Mouse (Mus musculus): ENCODE results near the gene Lin28b. TPM values are rescaled to one million over a fixed set of nuclear protein-coding genes. Genes with fewer than 3 reads are reported as not detected.
A peak's percentile ranks its signal among the peaks of the same experiment; 100 is the strongest.
"Not testable (repeated sequence)": the region's sequence is repeated elsewhere in the genome, so short reads cannot be mapped to it uniquely, and the experiment has no call there.

Lin28b gene
- total RNA-seq, 4 experiments from 2014 or later = 0.17 to 0.31 (median 0.26) TPM

DNA sequence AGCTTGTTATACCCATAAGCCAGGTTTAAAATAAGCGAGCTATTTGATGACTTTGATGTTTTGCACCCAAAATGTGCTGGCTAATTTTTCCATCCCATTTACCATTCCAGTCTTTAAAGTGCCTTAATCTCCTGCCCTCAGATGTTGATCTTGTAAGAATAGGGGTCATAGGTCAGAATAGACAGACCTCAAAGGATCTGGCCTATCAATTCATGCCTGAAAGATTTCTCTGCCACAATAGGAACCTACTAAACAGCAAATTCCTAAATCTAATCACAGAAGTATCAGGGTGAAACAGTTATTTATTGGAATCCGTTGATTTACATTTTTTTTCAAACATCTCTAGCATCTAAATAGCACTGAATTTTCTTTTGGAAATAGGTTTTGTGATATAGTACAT is 74.5 kb downstream of the Lin28b start:
- no peak for DNase-seq (ENCODE audit: low spot score)

DNA sequence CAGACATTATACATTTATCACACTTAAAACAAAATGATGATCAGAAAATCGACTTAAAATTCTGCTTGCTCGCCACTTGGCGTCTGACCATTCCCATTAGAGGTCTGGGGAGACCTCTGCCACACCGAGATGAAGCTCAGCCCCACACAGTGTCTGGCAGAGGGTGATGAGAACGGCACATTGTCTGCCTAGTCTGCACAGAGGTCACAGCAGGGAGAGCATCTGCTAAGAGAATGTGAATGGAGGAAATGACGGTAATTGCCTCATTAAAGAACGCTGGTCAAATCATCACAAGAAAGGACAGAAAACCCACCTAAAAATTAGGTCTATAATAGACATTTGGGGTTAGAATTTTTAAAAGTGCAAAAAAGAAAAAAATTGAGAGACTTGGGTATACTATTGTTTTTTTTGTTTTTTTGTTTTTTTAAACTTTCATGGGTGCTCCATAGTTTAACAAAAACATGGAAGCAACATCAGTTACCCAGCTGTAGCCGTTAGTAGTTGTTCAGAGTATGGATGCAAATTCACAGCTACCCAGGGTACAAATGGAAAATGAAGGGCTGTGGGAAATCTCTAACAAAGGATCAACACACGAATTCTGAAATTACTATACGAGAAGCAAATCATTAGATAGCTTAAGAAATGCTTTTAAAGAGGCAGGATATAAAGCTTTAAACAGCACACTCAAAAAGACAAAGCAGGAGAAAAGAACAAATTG is 75.4 kb downstream of the Lin28b start:
- no peak for DNase-seq (ENCODE audit: low spot score)

DNA sequence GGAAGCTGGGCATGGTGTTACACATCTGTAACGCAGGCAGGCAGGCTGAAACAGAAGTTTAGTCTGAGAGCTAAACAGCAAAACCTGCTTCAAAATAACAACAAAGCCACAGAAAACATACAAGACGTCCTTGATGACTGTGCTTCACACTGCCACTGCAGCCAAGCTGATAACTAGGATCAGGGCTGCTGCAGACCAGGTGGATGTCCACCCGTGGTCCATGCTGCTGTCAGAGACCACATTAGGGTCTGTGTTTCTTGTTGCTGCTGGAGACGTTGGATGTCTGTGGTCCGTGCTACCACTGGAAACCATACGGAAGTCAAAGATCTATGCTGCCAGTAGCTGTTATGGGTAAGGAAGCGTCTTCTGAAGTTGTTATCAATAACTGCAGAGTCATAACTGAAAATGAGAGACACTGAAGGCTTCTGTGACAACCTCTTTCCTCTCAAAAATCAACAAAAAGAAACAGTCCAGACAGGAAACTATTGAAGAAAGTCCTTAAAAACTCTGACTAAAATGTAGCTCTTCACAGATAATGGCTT is 86.4 kb downstream of the Lin28b start:
- no peak for DNase-seq (ENCODE audit: low spot score)

DNA sequence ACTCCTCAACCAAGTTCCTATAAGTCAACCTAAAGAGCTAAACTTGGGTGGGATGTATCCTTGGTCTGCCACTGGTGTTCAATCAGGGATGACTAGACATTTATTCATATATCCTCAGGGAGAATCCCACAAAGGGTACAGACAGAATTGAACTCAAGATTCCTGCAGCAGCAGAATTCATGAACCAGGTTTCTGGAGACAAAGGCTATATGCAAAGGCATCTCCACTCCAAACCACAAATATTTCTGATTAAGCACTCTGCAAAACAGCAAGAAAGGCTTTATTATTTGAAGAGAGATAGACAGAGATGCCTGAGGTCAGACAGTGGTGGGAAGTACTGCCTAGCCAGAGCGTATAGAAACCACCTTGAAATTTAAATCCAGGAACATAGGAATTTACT is 88.0 kb downstream of the Lin28b start:
- no peak for DNase-seq (ENCODE audit: low spot score)

DNA sequence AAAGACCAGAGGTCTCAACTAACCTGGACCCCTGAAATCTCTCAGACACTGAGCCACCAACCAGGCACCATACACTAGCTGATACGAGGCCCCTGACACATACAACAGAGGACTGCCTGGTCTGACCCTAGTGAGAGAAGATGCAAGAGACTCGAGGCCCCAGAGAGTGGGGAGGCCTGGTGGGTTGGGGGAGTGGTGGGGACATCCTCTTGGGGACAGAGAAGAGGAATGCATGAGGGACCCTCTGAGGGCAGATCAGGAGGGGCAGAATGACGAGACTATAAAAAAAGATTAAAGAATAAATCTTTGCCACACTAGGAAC is 103.6 kb downstream of the Lin28b start:
- no peak for DNase-seq (ENCODE audit: low spot score)

DNA sequence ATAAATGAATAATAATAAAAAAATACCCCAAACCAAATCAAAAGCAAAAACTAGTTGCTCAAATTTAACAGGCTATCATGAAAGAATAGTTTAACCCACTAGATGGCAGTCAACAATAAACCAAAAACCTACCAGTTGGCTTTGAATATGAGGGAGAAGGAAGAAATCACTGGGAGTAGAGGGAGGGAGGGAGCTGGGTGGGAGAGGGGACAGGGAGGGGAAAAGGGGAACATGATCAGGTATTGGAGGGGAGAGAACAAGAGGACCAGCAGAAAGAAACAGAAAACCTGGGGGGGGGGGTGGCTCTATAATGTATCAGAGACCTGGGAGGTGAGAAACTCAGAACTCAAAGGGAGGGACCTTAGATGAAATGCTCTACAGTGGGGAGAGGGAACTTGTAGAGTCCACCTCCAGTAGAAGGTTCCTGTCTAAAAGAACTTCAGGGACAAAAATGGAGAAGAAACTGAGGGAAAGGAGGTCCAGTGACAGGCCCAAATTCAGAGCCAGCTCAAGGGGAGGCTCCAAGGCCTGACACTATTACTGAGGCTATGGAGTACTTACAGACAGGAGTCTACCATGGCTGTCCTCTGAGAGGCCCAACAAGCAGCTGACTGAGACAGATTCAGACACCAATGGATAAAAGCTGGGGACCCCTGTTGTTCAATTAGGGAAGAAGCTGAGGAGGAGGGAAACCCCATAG is 104.1 kb downstream of the Lin28b start:
- DNase-seq (ENCODE audit: low spot score) = no peak

DNA sequence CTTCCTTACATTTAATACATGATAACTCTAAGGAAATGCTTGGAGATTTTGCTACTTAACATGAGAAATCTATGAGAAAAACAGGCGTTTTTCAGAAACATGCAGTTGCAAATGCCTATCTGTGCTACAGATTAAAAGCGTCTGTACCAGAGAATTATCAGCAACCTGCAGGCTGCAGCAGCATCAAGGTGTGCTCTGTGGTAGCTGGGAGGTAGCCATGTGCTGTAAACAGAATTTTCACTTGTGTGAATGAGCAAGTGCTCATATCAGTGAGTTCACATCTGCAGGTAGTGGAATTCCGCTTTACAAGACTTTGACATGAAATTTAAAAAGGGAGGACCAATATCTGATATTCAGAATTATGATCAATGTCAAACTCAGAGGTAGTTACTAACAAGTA is 107.9 kb downstream of the Lin28b start:
- no peak for DNase-seq (ENCODE audit: low spot score)

DNA sequence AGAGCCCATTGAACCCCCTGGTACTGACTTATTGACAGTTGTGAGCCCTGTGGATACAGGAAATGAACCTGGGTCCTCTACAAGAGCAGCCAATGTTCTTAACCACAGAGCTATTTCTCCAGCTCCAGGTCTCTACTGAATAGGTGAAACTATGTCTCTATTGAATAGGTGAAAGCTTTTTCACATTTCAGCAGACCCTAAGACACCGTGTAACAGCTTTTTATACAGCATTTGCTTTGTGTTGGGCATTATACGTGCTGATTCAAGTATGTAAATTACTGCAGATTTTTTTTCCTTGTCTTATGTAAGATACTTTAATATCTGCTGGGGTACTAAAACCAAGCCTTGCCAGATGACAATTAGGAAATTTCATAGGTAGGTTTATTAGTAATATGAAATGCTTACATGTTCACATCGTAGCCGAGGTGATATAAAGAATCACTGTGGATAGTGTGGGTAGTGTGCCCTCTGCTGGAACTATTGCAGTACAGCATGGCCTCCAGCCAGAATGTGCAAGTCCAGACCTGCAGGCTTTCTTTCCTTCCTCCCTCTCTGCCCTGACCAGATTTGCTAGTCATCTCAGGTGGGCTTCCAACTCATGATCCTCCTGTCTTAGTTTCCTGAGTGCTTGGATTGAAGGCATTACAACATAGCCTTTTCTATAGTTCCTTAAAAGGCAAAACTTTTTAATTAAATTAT is 113.1 kb downstream of the Lin28b start:
- DNase-seq (ENCODE audit: low spot score) = peak; percentile 63

DNA sequence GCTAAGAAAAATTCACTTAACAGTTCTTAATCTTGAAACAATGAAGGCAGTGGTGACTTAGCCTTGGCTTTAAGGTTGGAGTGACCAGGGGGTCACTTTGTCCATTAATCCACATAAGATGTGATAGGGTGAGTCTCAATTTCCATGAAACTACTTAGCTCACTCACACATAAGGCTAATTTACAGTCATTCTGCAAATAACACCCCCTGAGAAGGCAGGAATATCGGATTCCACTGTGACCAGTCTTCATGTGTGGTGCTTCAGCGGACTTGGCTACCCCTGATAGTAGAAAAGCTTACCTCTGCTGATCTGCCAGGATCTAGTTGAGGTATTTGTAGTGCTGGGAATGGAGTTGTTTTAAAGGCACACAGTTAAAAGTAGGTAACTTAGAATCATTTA is 115.7 kb downstream of the Lin28b start:
- DNase-seq (ENCODE audit: low spot score) = no peak

DNA sequence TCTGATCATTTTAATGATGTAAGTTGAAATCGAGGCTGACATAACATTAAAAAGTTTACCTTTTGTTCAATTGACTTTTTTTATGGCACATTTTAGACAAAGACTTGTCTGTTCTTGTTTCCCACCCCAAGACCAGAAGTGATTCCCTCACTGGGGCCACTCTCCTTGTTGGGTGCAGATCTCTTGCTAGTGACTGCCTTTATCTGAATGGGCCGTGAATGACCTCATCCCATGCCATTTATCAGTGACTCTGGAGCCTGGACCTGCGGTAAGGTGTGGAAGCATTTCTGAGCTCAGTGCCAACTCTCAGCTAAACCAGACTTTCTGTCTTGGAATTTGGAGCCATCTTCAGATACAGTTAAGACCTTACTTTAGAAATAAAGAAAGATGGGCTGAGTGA is 116.6 kb downstream of the Lin28b start:
- DNase-seq (ENCODE audit: low spot score) = no peak

DNA sequence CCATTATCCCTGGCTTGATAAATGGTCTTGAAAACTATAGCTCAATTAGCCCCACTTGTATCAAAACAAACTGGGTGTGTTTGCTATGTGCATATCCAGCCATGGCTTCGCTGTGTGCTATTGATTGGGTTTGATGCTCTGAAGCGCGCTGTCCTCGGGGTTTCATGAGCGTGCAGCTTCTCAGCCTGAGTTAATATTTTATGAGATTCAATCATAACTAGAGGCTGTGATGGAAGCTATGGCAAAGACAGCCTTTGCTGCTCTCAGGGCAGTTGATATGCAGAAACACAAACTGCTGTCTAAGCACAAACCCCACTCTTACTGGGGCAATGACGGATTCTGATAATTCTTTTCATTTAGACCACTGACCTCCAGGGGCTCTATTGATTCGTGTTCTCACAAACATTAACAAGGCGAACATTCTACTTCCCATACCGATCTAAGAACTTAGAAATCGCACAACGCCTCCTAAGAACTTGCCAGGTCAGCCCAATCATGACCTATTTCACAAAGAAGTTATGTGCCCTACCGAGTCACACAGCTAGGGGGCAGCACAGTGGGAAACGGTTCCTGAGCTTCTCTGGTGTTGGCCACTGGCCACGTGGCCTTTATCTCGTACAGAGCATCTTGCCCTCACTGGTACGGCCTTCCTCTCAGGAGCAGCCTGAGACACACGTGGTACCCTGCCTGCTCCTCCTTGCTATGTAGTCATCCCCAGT is 119.0 kb downstream of the Lin28b start:
- no peak for DNase-seq (ENCODE audit: low spot score)

DNA sequence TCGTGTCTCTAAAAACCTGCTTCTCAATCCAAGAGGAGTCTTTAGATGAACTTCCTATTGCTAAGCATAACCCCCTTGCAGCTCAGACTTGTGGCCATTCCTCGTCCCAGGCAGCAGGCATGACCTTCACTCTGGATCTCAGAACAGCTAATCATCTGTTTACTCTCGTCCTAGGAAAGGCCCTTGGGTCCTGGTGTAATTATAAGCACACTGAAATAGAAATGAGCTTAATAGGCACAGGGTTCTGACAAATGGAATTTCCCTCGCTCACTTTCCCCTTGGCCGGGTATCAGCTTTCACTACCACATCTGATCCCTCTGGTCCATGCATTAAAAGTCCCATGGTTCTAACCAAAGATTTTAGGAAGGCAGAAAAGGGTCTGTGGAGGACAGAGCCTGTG is 122.8 kb downstream of the Lin28b start:
- DNase-seq (ENCODE audit: low spot score) = peak; percentile 44

DNA sequence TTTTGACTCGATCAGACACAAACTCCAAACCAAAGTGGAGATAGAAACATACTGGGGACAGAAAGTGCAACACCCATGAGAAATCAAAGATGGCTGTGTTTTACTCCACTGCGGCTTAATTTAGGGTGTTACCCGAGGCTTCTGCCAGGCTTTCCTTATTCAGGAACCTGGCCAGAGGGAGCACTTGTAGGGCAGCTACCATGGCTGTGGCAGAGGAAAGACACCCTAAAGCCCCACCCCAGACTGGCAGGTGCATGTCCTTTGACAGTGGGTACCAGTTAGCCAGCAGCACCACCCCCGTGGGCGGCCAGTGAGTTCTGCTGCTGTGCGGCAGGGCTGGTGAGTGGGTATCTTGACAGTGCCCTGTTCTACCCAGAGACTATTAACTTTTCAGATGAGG is 130.1 kb downstream of the Lin28b start:
- no peak for DNase-seq (ENCODE audit: low spot score)

DNA sequence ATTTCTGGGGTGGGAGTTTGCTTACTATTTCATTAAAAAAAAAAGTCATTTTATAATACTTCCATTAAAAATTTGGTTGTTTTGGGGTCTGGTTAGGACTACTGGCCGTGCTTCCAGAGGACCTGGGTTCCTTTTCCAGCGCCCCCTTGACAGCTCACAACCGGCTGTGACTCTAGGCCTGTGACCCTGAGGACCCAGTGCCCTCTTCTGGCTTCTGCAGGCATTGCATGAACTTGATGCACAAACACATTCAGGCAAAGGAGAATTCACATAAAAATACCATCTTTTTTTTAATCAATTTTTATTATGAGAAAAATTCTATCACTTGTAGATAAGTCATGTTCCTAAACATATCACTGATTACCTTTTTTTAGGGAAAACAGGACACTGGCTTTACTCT is 138.1 kb downstream of the Lin28b start:
- not testable (repeated sequence) for DNase-seq (ENCODE audit: low spot score)

DNA sequence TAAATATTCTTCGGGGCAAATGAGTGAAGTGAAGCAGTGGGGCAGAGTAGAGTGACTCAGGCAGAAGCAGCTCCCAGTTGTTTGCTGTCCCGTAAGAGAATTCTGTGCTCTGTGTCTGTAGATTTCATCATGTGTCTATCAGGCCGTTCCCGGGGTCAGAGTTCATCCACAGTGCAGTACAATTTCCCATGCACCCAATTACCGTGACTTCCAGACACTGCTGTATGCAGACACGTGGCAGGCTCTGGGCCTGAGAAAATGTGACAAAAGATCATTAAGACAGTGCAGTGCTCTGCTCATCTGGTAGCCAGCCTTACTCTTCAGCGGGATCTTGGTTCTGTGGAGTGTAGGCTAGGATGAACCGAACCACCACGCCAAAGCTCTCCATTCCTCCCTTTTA is 141.0 kb downstream of the Lin28b start:
- no peak for DNase-seq (ENCODE audit: low spot score)

DNA sequence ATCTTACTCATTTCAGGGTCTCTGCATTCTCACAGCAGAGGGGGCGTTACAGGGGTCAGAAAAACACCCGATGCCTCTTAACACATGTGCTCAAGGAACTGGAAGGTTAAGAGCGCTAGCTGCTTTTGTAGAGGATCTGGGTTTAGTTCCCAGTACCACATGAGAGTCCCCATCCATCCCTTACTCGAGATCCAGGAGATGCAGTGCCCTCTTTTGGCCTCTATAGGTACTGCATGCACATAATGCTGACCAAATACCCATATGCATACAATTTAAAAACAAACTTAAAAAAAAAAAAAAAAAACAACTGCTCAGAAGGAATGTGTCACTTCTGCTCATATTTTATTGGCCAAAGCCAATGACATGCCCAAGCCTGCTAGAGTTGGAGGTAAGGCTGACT is 141.8 kb downstream of the Lin28b start:
- DNase-seq (ENCODE audit: low spot score) = no peak

DNA sequence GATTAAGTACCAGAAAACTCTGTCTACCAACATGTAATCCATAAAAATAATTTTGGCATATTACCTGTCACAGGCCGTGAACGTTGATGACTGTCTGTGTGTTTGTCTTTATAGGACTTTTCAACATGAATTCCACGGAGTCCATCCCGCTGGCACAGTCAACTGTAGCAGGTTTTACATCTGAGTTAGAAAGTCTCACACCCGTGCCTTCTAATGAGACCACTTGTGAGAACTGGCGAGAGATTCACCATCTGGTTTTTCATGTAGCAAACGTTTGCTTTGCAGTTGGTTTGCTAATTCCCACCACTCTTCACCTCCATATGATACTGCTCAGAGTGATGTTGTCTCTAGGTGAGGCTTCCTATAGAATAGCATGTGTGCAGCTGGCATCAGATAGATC is 147.1 kb downstream of the Lin28b start:
- no peak for DNase-seq (ENCODE audit: low spot score)

DNA sequence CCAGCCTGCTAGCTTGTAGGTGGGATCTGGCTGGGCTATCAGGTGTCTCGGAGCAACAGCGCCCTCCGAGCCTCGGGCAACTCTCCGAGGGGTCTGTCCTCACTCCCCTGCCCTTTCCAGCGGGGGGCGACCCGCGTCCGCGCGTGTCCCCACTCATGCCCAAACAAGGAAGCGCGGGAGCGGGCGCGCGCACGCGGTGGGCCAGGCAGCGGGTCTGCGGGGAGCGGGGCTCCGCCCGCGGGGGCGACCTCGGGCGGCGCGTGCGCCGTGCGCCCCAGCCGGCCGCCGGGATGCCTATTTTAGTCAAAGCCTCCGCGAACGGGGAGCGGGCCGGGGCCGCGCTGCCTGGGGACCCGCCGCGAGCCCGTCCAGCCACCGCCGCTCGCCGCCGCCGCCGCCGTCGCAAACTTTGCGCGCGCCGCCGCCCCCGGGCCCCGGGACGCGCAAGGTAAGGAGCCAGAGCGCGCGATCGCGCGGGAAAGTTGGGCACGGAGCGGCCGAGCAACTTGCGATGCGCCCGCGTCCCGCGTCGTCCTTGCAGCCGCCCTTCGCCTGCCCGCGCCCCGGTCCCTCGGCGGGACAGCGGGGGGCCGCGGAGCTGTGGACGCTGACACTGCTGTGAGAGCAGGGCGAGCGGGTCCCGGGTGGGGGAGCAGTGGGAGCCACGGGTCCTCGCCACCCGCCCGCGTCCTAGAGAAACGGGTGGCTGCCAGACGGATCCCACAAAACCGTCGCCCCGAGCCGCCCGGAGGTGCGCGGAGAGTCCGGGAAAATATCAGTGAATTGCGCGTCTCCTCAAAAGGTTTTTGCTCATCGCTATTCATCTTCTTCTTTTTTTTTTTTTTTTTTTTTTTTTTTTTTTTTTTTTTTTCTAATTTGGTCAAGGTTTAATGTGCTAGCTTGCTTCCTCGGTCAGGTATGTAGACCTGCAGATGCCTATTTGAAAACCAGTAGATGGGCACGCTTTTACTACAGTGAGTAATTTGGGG is 150.5 kb downstream of the Lin28b start, which contains the start of gene Bves:
TSS of gene Bves (plus strand) at position 339 of the 989 bp plus-strand sequence.
- peak; percentile 11 for DNase-seq (ENCODE audit: low spot score)

DNA sequence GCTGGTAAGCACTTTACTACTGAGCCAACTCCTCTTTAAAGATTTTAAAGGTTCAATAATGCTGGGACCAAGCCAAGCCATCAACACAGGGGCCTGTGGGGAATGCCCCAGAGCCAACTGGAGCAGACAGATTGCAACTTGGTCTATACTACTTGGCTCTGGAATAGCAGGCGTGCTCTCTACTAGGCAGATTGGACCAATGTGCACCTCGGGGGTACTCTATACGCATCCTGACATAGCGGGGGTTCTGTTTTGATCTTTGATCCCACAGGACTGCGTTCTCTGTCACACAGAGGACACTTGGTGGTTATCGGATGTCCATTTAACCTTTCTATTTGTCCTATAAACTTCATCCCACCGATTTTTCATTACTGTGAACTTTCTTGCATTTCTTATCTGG is 151.3 kb downstream of the Lin28b start:
- no peak for DNase-seq (ENCODE audit: low spot score)

DNA sequence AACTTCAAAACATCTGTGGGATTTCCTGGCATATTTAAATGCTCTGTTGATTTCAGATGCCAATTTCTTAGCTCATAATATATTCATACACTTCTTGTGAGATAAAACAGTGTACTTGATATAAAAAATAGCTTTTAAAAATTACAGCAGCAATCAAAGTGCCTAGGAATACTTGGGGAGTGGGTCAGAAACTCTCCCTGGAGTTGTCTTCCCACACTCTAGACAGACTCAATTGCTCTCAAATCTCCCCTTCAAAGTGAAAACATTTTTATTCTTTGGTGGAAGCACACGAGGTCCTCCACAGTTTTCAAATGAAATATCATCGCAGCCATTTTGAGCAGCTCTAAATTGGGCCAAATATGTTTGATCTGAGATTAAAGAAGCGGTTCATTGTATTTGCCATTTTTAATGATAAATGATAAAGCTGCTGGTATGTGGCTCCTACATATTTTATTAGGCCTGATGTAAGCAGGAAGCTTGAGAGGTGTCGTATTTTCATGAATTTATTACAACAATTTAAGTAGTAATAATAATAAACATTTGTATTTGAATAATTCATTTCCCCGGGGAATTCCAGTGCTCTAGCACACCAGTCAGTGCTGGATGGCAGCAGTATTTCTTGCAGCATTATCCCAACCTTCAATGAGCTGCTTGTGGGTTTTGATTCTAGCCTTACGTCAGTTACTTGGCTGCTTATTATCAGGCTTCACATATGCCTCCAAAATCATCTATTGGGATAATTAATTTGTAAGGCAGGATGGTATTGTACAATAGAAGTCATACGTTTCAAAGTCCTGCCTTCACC is 157.8 kb downstream of the Lin28b start:
- DNase-seq (ENCODE audit: low spot score) = no peak

All from heart, adult 8-10 months (tissue).